Mouse (Mus musculus) olfactory bulb, adult 2 months (tissue): ENCODE data around the gene Plek. TPM values are rescaled to one million over a fixed set of nuclear protein-coding genes. Genes with fewer than 3 reads are reported as not detected.

Experiments
- H3K27ac ChIP-seq: fragments of 200-500 bp; 2 replicates; pipeline ENCODE4 v1.5.1; 2012; ENCODE audit warnings: low read depth, low read length; ENCODE audit not compliant: insufficient read depth
- H3K4me1 ChIP-seq: fragments of 200-500 bp; 2 replicates; pipeline ENCODE4 v1.6.1; 2012; ENCODE audit warnings: low read length; ENCODE audit not compliant: control insufficient read depth, insufficient read depth
- H3K4me3 ChIP-seq: fragments of 200-500 bp; 2 replicates; pipeline ENCODE4 v1.5.1; 2012; ENCODE audit warnings: mild to moderate bottlenecking, low read depth, low read length, moderate library complexity; ENCODE audit not compliant: insufficient read depth
- CTCF ChIP-seq: fragments of 200-500 bp; IDR thresholded peaks from 2 replicates; pipeline ENCODE4 v1.5.1; 2012; ENCODE audit warnings: low read depth, mild to moderate bottlenecking, low read length, moderate library complexity; ENCODE audit not compliant: insufficient read depth
- POLR2A ChIP-seq: fragments of 200-500 bp; IDR thresholded peaks from 2 replicates; pipeline ENCODE4 v1.6.1; 2012; ENCODE audit warnings: mild to moderate bottlenecking, low read depth, low read length, moderate library complexity; ENCODE audit not compliant: insufficient read depth
- whole genome bisulfite sequencing: fragments of 180-500 bp; shearing (Covaris S2); methylation state at CpG from one replicate; pipeline ENCODE4 v1.1.7; 2018; 5-methylcytosine and 5-hydroxymethylcytosine counted together
- polyA plus RNA-seq: library from polyadenylated mRNA; stranded (reverse); fragments of >200 nt; gene quantifications from 2 replicates; pipeline ENCODE4 v1.2.4, GENCODE M21; 2012; ENCODE audit warnings: low replicate concordance; ENCODE audit not compliant: missing spikeins, insufficient read depth, insufficient read length

Plek gene
- polyA plus RNA-seq, 1 experiment = not detected

- no peak for TF ChIP-seq POLR2A
- no peak for TF ChIP-seq CTCF
- 46% methylated on average over 4 of the region's 4 CpGs for WGBS
Measured at GRCm38 (mm10) chr11:16941973-16942452, 110.2 kb downstream of the Plek start.

GRCm38 (mm10) chr11:16941103-16941793 lies 110.9 kb downstream of the Plek start:
- Histone ChIP-seq H3K4me1 (0 out of 2 replicates have a peak, but pooled peaks cover 3% of the 10 kb centered on the region), H3K4me3 (no peak overlapping the region), H3K27ac (peak overlapping the region; percentile 75)
- TF ChIP-seq POLR2A (no peak), CTCF (no peak)
- 30% methylated on average over 4 of the region's 4 CpGs for WGBS

More at GRCm38 (mm10) chr11:16941973-16942452, 110.2 kb downstream of the Plek start:
- H3K4me3 ChIP-seq = no peak overlapping the region
- H3K27ac ChIP-seq = peak overlapping the region; percentile 75; the same call in 1 of the 2 replicates
- 0 out of 2 replicates have a peak, but pooled peaks cover 3% of the 10 kb centered on the region for H3K4me1 ChIP-seq

GRCm38 (mm10) chr11:16935577-16936236 lies 116.5 kb downstream of the Plek start:
- no peak overlapping the region for H3K27ac ChIP-seq
- H3K4me3 ChIP-seq = no peak overlapping the region
- 69% methylated on average over 6 of the region's 6 CpGs for WGBS
- TF ChIP-seq CTCF = no peak
- no peak for TF ChIP-seq POLR2A
- H3K4me1 ChIP-seq = no peaks in the 10 kb centered on the region

GRCm38 (mm10) chr11:16932159-16932558 lies 120.0 kb downstream of the Plek start:
- Histone ChIP-seq H3K4me1 (no peaks in the 10 kb centered on the region), H3K4me3 (no peak overlapping the region), H3K27ac (no peak overlapping the region)
- TF ChIP-seq CTCF = no peak
- TF ChIP-seq POLR2A = no peak
- WGBS = 90% methylated on average over 3 of the region's 3 CpGs

Other genes with a start within 250 kb of the Plek start
- not detected in 2 replicates for gene Fbxo48, start 101.0 kb downstream of the Plek start, polyA plus RNA-seq
- gene Cnrip1, start 795 bp downstream of the Plek start, polyA plus RNA-seq = not detected in 2 replicates
- gene Ppp3r1, start 106.9 kb upstream of the Plek start, polyA plus RNA-seq = 107 TPM in 1 of 2 replicates, not detected in the other
- gene Wdr92, start 129.7 kb upstream of the Plek start, polyA plus RNA-seq = not detected in 2 replicates
- gene Pno1, start 159.2 kb upstream of the Plek start, polyA plus RNA-seq = not detected in 2 replicates
- not detected in 2 replicates for gene C1d, start 205.2 kb upstream of the Plek start, polyA plus RNA-seq